Mouse (Mus musculus) C2C12 (cell line): ENCODE measurements around the gene Gm20696. TPM values are rescaled to one million over a fixed set of nuclear protein-coding genes. Genes with fewer than 3 reads are reported as not detected.

Experiments used
- H3K27me3 ChIP-seq: one replicate; pipeline ENCODE4 v1.6.1; 2011; ENCODE audit not compliant: control insufficient read depth, insufficient read depth, insufficient read length
- H3K36me3 ChIP-seq: one replicate; pipeline ENCODE4 v1.6.1; 2011; ENCODE audit not compliant: control insufficient read depth, insufficient read depth
- H3K4me3 ChIP-seq: one replicate; pipeline ENCODE4 v1.5.1; 2011; ENCODE audit warnings: mild to moderate bottlenecking, control low read depth; ENCODE audit not compliant: poor library complexity, insufficient read depth, severe bottlenecking
- H3K79me2 ChIP-seq: one replicate; pipeline ENCODE4 v1.6.1; 2011; ENCODE audit not compliant: control insufficient read depth, insufficient read depth
- H3K79me3 ChIP-seq: one replicate; pipeline ENCODE4 v1.6.1; 2011; ENCODE audit warnings: low read depth, control low read depth
- H3ac ChIP-seq: one replicate; pipeline ENCODE3; 2011; ENCODE audit warnings: low read depth; ENCODE audit not compliant: control insufficient read depth, insufficient read length
- CEBPB ChIP-seq: IDR thresholded peaks from one replicate; pipeline ENCODE4 v1.6.1; 2011; ENCODE audit warnings: low read depth, mild to moderate bottlenecking, control low read depth, moderate library complexity
- CTCF ChIP-seq: IDR thresholded peaks from one replicate; pipeline ENCODE4 v1.5.1; 2011; ENCODE audit not compliant: control insufficient read depth, insufficient read depth, insufficient read length
- FOSL1 ChIP-seq: IDR thresholded peaks from one replicate; pipeline ENCODE4 v1.8.0; 2011; ENCODE audit warnings: mild to moderate bottlenecking, low read length; ENCODE audit not compliant: poor library complexity, insufficient read depth, severe bottlenecking
- MAX ChIP-seq: IDR thresholded peaks from one replicate; pipeline ENCODE4 v1.6.1; 2011; ENCODE audit warnings: mild to moderate bottlenecking, control low read depth
- MYOD1 ChIP-seq: IDR thresholded peaks from one replicate; pipeline ENCODE4 v1.6.1; 2011; ENCODE audit warnings: low read depth; ENCODE audit not compliant: control insufficient read depth, insufficient read length
- MYOG ChIP-seq: IDR thresholded peaks from one replicate; pipeline ENCODE4 v1.6.1; 2011; ENCODE audit not compliant: control insufficient read depth, insufficient read length; ENCODE audit errors: extremely low read depth
- USF1 ChIP-seq: IDR thresholded peaks from one replicate; pipeline ENCODE4 v1.6.1; 2011; ENCODE audit warnings: low read depth, mild to moderate bottlenecking, control low read depth, moderate library complexity
- polyA plus RNA-seq: library from polyadenylated mRNA; unstranded; fragments of >200 nt; fragmentation: generic; extraction: Trizol; gene quantifications from one replicate; pipeline ENCODE4 v1.2.1, GENCODE M21; 2012; ENCODE audit warnings: missing spikeins

Gene Gm20696
- polyA plus RNA-seq, 1 experiment: 0.20 TPM

DNA sequence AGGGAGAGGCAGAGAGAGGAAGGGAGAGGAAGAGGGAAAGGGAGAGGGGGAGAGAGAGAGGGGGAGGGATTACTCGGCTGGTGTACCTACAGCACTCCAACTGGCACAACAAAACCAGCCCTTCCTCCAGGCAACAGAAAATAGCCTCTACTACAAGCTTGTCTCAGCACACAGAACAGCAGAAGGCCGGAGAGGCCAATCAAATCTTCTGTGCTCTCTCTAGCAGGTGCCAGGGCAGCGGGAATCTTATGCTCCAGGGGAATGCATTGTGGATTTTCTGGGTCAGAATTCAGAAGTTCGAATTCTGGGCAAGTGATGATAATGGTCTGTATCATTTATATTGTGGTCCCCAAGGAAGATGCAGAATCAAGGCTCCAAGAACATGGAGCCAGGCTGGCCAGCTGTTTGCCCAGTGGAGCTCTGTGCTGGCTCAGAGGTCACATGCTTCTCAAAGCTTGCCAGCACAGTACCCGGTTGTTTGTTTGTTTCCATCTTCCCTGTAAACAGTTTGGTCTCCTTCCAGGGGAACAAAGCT is 132.3 kb downstream of the Gm20696 start:
- no peak overlapping the region for H3K4me3 ChIP-seq
- H3ac ChIP-seq: no peak overlapping the region
- H3K79me2 ChIP-seq: no peaks in the 10 kb centered on the region
- TF ChIP-seq FOSL1 (no peak), USF1 (no peak), MAX (no peak), MYOG (no peak), CEBPB (no peak), MYOD1 (no peak), CTCF (no peak)
- H3K27me3 ChIP-seq: no peaks in the 10 kb centered on the region
- H3K36me3 ChIP-seq: no peaks in the 10 kb centered on the region
- no peaks in the 10 kb centered on the region for H3K79me3 ChIP-seq

DNA sequence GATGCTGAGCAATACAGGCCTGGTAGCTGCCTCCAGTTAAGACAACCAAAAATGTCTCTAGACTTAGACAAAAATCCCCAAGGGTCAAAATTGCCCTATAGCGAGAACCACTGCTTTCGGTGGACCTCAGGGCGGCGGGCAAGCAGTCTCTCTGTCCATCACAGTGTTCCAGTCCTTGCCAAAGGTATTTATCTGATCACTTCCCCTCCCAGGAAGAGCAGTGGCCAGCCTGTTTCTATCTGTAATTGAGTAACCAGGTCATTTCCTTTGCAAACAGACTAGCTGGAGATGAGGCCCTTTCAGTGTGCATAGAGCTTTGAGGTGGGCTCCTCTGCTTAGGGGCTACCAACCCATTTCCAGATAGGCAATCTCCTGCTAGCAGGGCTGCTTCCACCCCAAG is 134.1 kb downstream of the Gm20696 start:
- H3K27me3 ChIP-seq: no peaks in the 10 kb centered on the region
- H3K79me3 ChIP-seq: no peaks in the 10 kb centered on the region
- no peak for TF ChIP-seq MAX
- no peak for TF ChIP-seq USF1
- TF ChIP-seq CTCF: no peak
- TF ChIP-seq FOSL1: no peak
- no peak for TF ChIP-seq MYOG
- TF ChIP-seq MYOD1: no peak
- no peak for TF ChIP-seq CEBPB
- H3K79me2 ChIP-seq: no peaks in the 10 kb centered on the region
- H3K36me3 ChIP-seq: no peaks in the 10 kb centered on the region
- no peak overlapping the region for H3K4me3 ChIP-seq
- no peak overlapping the region for H3ac ChIP-seq

- Histone ChIP-seq H3K79me2 (no peaks in the 10 kb centered on the region), H3ac (no peak overlapping the region), H3K79me3 (no peaks in the 10 kb centered on the region), H3K36me3 (no peaks in the 10 kb centered on the region), H3K4me3 (no peak overlapping the region), H3K27me3 (no peaks in the 10 kb centered on the region)
- TF ChIP-seq USF1: no peak
Measured at GRCm38 (mm10) chr6:99528972-99529371, 137.6 kb downstream of the Gm20696 start.

GRCm38 (mm10) chr6:99527457-99528105 is 139.0 kb downstream of the Gm20696 start:
- no peaks in the 10 kb centered on the region for H3K27me3 ChIP-seq
- TF ChIP-seq MYOG (no peak), MAX (no peak), CEBPB (no peak), FOSL1 (no peak), USF1 (no peak), CTCF (no peak), MYOD1 (no peak)
- H3K4me3 ChIP-seq: no peak overlapping the region
- no peak overlapping the region for H3ac ChIP-seq
- H3K79me3 ChIP-seq: no peaks in the 10 kb centered on the region
- no peaks in the 10 kb centered on the region for H3K36me3 ChIP-seq
- no peaks in the 10 kb centered on the region for H3K79me2 ChIP-seq

- TF ChIP-seq MYOG (no peak), USF1 (no peak), FOSL1 (no peak), MYOD1 (no peak), MAX (no peak), CTCF (no peak), CEBPB (no peak)
- Histone ChIP-seq H3ac (no peak overlapping the region), H3K79me2 (no peaks in the 10 kb centered on the region), H3K79me3 (no peaks in the 10 kb centered on the region), H3K4me3 (no peak overlapping the region), H3K36me3 (no peaks in the 10 kb centered on the region), H3K27me3 (no peaks in the 10 kb centered on the region)
Measured at GRCm38 (mm10) chr6:99525351-99525750, 141.2 kb downstream of the Gm20696 start.
